Mouse (Mus musculus) liver, postnatal 0 days (tissue): ENCODE measurements at regions not wholly inside any gene's neighbourhood (a gene's known extent, or its start where the extent isn't known, plus 50 kb on each side); places are given as distances from the start of the nearest gene placed in this dataset.

Source experiments
- ATAC-seq: fragments of 200-750 bp; cut with Nextera tagmentation; 2 replicates; pipeline ENCODE4 v1.8.0; 2017; ENCODE audit warnings: mild to moderate bottlenecking, moderate library complexity
- DNase-seq: peaks from one replicate; pipeline ENCODE4 v3.0.0-alpha.2; 2016
- H3K27ac ChIP-seq: fragments of 300-500 bp; sonication (generic); 2 replicates; pipeline ENCODE4 v1.5.1; 2014; ENCODE audit warnings: antibody characterized with exemption, moderate library complexity, mild to moderate bottlenecking, low read depth
- H3K27me3 ChIP-seq: fragments of 300-500 bp; sonication (generic); 2 replicates; pipeline ENCODE4 v1.6.1; 2014; ENCODE audit warnings: low read length, control low read depth, mixed read lengths; ENCODE audit not compliant: insufficient read depth
- H3K36me3 ChIP-seq: fragments of 300-500 bp; sonication (generic); replicated peaks from 2 replicates; pipeline ENCODE4 v1.6.1; 2014; ENCODE audit warnings: mild to moderate bottlenecking, control low read depth, low read length, moderate library complexity, mixed read lengths; ENCODE audit not compliant: insufficient read depth
- H3K4me1 ChIP-seq: fragments of 300-500 bp; sonication (generic); 2 replicates; pipeline ENCODE4 v1.6.1; 2014; ENCODE audit warnings: antibody characterized with exemption, mild to moderate bottlenecking, control low read depth; ENCODE audit not compliant: insufficient read depth
- H3K4me2 ChIP-seq: fragments of 300-500 bp; sonication (generic); 2 replicates; pipeline ENCODE4 v1.6.1; 2014; ENCODE audit warnings: low read depth, mild to moderate bottlenecking, low read length, moderate library complexity, mixed read lengths
- H3K4me3 ChIP-seq: fragments of 300-500 bp; sonication (generic); 2 replicates; pipeline ENCODE4 v1.5.1; 2014; ENCODE audit warnings: low read depth, low read length
- H3K9ac ChIP-seq: fragments of 300-500 bp; sonication (generic); replicated peaks from 2 replicates; pipeline ENCODE4 v1.6.1; 2014; ENCODE audit warnings: mild to moderate bottlenecking, moderate library complexity
- H3K9me3 ChIP-seq: fragments of 300-500 bp; sonication (generic); 2 replicates; pipeline ENCODE4 v1.6.1; 2016; ENCODE audit warnings: mild to moderate bottlenecking, control low read depth, low read length, mixed read lengths
- CTCF ChIP-seq: sonication (generic); IDR thresholded peaks from 2 replicates; pipeline ENCODE4 v1.5.1; 2016; ENCODE audit warnings: antibody characterized with exemption, low read depth
- EP300 ChIP-seq: IDR thresholded peaks from 2 replicates; pipeline ENCODE4 v1.6.1; 2016; ENCODE audit warnings: antibody characterized with exemption, low read depth, mild to moderate bottlenecking
- WGBS: fragments of 180-500 bp; shearing (Covaris S2); extraction: QIAGEN DNeasy Blood & Tissue Kit; methylation state at CpG from one replicate; pipeline ENCODE4 v1.1.7; 2014; ENCODE audit not compliant: insufficient replicate concordance; 5-methylcytosine and 5-hydroxymethylcytosine counted together

DNA sequence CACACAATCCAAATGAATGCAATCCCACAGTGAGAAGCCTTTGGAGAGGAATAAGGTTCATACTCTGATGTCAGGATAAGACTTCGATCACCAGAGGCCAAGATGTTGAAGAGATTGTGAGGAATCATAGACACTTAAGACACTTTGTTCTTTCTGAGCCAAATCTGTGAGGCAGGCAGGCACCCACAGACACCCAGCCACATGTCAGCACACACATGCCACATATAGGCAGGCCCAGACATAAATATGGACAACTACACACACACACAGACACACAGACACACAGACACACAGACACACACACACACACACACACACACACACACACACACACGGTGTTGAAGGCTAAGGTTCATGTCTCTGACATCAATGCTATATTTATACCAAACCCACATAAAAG is 185.1 kb upstream of the Frmd6 start:
- H3K4me2 ChIP-seq, result no peak overlapping the region
- H3K27ac ChIP-seq, result no peak overlapping the region
- H3K4me3 ChIP-seq, result no peak overlapping the region
- no peaks in the 10 kb centered on the region for H3K9me3 ChIP-seq
- ATAC-seq, result no peak
- H3K36me3 ChIP-seq, result no peaks in the 10 kb centered on the region
- 58% methylated on average over 2 of the region's 2 CpGs for WGBS
- H3K27me3 ChIP-seq, result no peaks in the 10 kb centered on the region
- TF ChIP-seq CTCF, result no peak
- TF ChIP-seq EP300, result no peak
- H3K9ac ChIP-seq, result no peak overlapping the region
- H3K4me1 ChIP-seq, result no peaks in the 10 kb centered on the region
- DNase-seq, result no peak

DNA sequence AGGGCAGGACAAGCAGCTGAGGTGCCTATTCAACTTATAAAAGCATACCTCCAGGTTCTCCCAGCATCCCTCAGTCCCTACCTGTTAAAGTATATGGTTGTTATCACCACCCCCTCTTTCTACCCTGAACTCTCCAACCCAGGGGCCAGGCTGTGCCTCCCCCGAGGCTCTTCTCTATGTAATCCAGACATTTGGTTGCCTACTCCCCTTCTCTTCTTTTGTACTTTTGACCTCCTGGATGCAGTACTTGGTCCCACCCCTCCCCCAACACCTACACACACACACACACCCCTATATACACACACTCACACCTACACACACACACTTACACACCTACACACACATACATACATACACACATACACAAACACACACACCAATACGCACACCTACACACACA is 180.4 kb upstream of the Frmd6 start:
- WGBS, result 80% methylated on average over 2 of the region's 2 CpGs
- no peak for DNase-seq
- ATAC-seq, result no peak
- Histone ChIP-seq H3K27ac (no peak overlapping the region), H3K9ac (no peak overlapping the region), H3K36me3 (no peaks in the 10 kb centered on the region), H3K4me3 (no peak overlapping the region), H3K4me2 (no peak overlapping the region), H3K27me3 (no peaks in the 10 kb centered on the region), H3K9me3 (no peaks in the 10 kb centered on the region), H3K4me1 (no peaks in the 10 kb centered on the region)
- TF ChIP-seq CTCF, result no peak
- no peak for TF ChIP-seq EP300

DNA sequence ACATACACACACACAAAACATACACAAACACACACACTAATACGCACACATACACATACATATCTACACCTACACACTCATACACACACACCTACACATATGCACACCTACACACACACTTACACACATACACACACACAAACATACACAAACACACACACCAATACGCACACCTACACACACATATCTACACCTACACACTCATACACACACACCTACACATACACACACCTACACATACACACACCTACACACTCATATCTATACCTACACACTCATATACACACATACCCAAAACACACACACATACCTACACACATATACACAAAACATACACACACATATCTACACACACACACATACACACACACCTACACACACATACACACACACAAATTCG is 179.9 kb upstream of the Frmd6 start:
- no peak for TF ChIP-seq CTCF
- no peak for ATAC-seq
- Histone ChIP-seq H3K9me3 (no peaks in the 10 kb centered on the region), H3K4me3 (no peak overlapping the region), H3K4me2 (no peak overlapping the region), H3K27ac (no peak overlapping the region), H3K36me3 (no peaks in the 10 kb centered on the region), H3K4me1 (no peaks in the 10 kb centered on the region), H3K27me3 (no peaks in the 10 kb centered on the region), H3K9ac (no peak overlapping the region)
- DNase-seq, result no peak
- 75% methylated on average over 3 of the region's 3 CpGs for WGBS

DNA sequence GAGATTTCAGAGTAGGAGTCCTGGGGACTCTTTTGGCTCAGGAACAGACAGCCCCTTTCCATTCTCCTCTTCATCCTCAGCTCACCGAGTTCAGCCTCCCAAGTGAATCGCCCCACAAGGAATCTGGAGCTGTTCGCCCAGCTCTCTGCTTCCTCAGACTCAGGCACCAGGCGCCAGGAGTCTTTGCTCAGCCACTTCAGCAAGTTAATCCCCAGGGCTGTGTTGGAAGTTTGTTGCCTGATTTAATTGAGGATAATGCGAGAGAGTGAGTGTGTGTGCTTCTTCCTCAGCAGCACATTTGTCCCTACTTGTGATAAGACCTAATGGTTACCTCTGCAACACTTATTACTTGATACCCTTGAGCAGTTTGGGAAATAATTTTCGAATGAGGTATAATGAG is 177.8 kb upstream of the Frmd6 start:
- WGBS, result 66% methylated on average over 6 of the region's 6 CpGs
- TF ChIP-seq EP300, result no peak
- Histone ChIP-seq H3K4me1 (no peaks in the 10 kb centered on the region), H3K36me3 (no peaks in the 10 kb centered on the region), H3K27me3 (no peaks in the 10 kb centered on the region), H3K4me3 (no peak overlapping the region), H3K9ac (no peak overlapping the region), H3K27ac (no peak overlapping the region), H3K4me2 (no peak overlapping the region), H3K9me3 (no peaks in the 10 kb centered on the region)
- no peak for ATAC-seq
- no peak for DNase-seq

DNA sequence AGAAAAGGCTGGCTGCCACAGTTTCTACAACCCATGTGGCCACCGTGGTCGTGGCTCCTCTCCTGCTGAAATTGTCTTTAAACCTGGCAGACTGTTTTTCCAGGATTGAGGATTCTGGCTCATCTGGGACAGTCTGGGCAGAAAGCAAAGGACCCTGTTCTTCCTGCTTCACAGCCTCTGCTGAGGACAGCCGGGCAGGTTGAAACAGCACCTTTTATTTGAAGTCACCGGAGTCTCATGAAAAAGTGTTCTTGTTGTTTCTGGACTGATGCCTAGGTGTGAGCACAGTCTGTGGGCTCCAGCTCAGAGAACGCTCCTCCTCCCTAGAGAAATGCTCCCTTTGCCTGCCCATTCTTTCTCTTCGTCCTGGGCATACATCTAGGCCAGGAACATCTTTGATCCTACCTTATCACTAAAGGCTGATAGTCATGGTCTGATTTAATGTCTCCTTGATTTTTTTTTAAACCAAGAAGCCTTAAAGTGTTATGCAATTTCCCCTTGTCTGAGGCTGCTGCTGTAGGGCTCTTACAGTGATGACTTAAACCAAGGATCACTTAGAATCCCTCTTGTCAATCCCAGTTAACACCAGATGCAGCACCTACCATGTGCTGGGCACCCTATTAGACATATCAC is 177.0 kb upstream of the Frmd6 start:
- Histone ChIP-seq H3K4me1 (no peaks in the 10 kb centered on the region), H3K27ac (no peak overlapping the region), H3K4me2 (no peak overlapping the region), H3K27me3 (no peaks in the 10 kb centered on the region), H3K36me3 (no peaks in the 10 kb centered on the region), H3K4me3 (no peak overlapping the region), H3K9me3 (no peaks in the 10 kb centered on the region), H3K9ac (no peak overlapping the region)
- 75% methylated on average over 6 of the region's 6 CpGs for WGBS
- ATAC-seq (no peak), DNase-seq (no peak)
- TF ChIP-seq CTCF (no peak), EP300 (no peak)

DNA sequence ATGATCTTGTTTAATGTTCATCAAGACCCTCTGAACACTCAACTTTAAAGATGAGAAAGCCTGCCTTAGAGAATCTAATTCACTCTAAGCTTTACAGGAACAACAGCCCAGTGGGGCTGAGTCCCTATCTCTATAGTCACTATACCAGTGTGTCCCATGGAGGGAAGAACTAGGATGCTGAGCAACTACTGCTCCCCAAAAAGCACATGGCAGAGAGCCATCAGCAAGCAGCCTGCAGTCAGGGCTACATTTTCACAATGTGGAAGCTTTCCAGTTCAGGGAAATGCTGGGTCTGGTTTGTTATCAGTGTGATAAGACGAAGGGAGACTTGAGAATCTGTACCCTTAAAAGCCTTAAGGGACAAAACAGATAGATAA is 176.5 kb upstream of the Frmd6 start:
- 48% methylated on average over 1 of the region's 1 CpGs for WGBS
- no peak for ATAC-seq
- no peaks in the 10 kb centered on the region for H3K36me3 ChIP-seq

DNA sequence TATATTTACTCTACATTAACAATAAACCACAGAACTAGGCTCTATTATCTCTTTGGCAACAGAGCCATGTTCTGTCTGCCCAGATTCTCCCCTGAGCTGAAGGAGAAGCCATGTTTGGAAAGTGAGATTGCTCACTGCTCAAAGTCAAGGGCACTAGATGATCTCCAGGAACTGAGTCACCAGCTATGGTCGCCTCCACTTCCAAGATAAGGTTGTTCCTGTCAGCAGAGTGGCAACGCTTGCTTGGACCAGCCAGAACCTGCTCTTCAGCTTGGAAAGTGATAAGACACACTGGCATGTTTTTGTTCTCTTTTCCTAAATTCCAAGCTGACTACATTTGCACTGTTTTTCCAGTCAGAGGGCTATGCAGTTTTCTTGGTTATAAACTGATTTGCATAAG is 175.6 kb upstream of the Frmd6 start:
- ATAC-seq (no peak), DNase-seq (no peak)
- Histone ChIP-seq H3K27me3 (no peaks in the 10 kb centered on the region), H3K9ac (no peak overlapping the region), H3K36me3 (no peaks in the 10 kb centered on the region), H3K4me1 (no peaks in the 10 kb centered on the region), H3K9me3 (no peaks in the 10 kb centered on the region), H3K4me2 (no peak overlapping the region), H3K4me3 (no peak overlapping the region), H3K27ac (no peak overlapping the region)
- TF ChIP-seq EP300, result no peak
- 41% methylated on average over 2 of the region's 2 CpGs for WGBS

More for the DNA sequence above, 176.5 kb upstream of the Frmd6 start:
- Histone ChIP-seq H3K4me3 (no peak overlapping the region), H3K4me1 (no peaks in the 10 kb centered on the region), H3K27me3 (no peaks in the 10 kb centered on the region), H3K27ac (no peak overlapping the region), H3K9ac (no peak overlapping the region), H3K4me2 (no peak overlapping the region), H3K9me3 (no peaks in the 10 kb centered on the region)
- DNase-seq, result no peak
- TF ChIP-seq EP300, result no peak
- no peak for TF ChIP-seq CTCF
